Mouse (Mus musculus): Measurements from ENCODE around the gene Ush2a. TPM values are rescaled to one million over a fixed set of nuclear protein-coding genes. Genes with fewer than 3 reads are reported as not detected.

Ush2a gene
- total RNA-seq (2021) = under 1 TPM; 0.03 to 0.20 TPM
- long read RNA-seq, experiment 1 = 0 reads
- long read RNA-seq, experiment 2 = 0 reads

DNA sequence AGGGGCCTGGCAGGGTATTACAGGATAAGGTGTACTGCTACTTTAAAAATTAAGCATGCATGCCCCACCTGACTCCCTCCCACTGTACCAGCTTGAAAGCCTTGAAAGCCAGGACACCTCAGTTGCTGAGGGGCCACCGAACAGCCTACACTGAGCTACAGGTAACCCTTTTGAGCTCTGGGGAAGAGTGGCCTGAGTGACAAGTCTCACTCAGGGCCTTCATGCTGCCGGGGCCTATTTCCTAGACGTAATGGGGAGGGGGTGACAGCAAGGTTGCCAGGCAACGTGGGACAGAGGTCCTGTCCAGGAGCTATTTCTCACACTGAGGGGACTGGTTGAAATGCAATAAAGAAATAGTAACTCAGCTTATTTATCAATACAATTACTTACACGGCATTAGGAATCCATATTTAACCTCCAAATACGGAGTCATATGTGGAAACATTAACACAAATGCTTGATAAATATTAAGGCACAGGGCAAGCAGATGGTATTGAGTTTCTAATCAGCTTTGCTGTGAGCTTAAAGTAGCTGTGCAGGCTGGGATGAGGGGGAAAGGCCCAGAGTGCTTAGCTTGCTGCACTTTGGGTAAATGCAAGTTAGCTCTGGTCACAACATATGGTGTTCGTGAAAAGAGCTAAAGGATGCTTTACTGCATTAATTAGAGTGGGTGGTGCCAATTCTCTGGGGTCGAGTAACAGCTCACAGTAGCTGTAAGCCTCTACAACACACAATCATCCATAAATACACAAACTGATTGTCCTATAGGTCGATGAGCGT, at the start of gene Ush2a:
Ush2a (plus strand) TSS at position 121 of the 780 bp plus-strand sequence.
- DNase-seq = no peak

DNA sequence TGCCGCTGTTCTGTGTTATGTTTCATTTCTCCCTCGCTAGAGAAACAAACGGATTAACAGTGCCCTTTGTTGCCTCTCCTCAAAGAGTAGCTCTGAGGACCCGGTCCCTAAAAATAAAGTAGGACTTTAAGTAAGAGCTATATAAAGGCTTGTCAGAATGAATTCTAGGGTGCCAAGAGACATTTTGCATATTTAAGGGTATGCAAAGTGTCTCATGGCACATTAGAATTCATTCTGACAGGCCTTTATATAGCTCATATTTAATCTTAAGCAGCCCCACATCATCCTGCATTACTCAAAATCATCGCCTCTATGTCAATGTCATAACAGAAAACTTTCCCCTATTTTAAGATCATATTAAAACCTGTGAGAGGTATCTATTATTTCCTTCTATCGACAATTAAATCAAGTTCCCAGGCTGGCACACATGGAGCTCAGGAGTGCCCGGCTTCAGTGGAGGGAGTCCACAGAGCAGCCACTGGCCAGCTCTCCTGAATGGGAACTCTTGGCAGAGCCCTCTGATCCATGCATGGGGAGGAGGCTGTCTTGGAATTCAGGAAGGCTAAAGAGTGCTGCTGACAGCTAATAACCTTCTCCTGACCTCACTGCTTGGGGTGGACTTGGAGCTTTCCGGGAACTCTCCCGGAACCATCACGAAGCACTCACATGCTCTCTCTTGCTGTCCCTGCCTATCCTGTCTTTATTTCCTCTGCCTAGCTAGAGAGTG, 46.8 kb upstream of the Ush2a start:
- no peak for DNase-seq

DNA sequence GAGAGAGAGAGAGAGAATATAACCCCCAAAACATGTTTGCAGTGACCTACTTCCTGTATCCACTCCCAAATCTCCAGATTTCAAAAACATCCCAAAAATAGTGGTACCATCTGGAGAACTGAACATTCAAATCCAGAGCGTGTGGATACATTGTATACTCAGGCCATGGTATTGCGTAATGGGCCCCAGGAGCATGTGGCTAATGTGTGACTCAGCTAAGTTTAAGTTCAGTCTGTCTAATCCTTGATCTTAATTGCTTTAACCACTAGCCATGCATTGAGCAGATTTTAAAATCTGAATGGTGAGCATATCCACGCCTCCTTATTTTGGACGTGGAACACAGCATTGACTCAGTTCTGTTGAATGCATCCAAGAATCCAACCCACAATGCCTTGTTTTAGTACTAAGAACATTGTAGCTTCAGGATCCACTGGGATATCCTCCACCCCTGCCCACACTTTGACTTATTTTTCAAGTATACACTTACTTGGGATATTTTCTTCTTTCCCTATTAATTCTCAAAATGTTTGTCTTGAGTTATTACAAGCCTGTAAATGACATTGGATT, 40.5 kb upstream of the Ush2a start:
- no peak for DNase-seq

DNA sequence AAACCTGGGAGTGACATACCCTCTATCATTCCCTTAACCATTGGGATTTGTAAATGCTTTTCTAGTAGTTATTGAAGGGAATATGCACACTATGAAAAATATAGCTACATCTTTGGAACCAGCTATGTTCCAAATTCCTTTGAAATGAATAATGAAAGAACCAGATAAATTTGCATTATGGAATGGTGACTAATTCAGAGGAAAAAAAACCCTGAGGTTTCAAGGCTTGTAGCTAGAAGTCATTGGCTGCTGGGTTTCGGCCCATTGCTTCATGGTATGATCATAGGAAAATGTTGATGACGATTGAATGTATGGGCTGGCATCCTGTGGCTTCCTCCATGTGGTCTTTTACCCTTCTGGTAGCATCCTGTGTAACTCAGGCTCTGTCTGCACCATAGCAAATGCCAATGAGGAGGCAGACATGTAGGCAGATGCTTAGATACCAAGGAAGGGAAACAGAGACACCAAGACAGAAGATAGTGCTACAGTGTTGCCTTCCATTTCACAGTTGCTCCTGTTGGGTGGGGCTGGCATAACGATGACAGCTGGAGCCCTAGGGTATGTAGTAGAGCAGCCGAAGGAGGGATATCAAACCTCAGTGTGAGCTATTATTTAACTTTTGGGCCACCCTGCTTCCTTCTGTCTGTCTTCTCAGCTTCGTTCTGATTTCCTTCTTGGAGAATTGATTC, 28.6 kb upstream of the Ush2a start:
- no peak for DNase-seq

DNA sequence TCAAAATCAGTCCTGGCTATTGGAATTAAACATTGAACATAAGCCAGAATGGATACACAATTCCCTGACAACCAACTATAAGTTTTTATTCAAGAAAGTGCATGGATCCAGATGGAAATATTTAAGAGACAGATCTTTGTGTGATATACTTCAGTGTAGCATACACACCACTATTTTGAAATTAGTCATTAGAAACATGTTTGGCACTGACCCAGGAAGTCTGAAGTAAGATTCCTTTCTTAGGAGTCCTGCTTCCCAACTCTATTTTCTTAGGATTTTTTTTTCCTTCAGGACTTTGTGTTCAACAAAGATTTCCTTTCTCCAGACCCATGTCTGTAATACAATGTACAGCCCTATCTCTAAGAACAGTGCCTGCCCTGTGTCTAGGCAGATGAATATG, 23.2 kb upstream of the Ush2a start:
- no peak for DNase-seq

DNA sequence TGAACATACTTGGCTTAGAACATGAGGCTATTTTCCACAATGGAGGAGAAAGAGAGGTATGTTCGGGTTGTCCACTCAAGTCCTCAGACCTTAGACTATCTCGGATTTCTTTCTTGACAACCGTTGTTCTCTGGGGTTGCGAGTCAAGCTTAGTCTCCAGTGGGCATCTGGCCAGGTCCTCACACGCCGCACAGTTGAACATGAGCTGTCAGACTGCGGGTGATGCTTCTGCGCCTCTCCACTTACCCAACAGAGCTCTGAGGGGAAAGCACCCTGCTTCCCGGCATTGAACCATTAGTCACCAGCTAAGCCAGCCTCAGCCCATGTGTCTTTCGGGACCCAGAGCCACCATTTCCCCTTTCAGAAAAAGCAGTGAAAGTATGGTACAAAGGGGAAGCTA, 20.1 kb upstream of the Ush2a start:
- no peak for DNase-seq

DNA sequence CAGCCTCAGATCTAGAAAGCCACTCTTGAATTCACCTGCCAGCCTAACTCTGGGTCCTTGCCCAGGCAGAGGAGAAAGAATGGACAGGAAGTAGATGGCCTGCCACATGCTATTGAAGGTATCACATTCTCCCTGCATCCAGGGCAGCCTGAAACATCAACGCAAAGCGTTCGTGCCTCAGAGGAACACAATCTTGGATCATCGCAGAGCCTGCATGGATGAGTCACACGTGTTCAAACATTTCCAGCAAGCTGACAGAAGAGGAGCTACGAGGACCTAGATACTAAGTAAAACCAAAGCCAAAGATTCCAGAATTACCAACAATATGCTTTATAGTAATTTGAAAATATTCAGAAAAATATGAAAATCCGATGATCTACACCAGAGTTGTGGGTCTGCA, 4.3 kb upstream of the Ush2a start:
- DNase-seq = no peak

DNA sequence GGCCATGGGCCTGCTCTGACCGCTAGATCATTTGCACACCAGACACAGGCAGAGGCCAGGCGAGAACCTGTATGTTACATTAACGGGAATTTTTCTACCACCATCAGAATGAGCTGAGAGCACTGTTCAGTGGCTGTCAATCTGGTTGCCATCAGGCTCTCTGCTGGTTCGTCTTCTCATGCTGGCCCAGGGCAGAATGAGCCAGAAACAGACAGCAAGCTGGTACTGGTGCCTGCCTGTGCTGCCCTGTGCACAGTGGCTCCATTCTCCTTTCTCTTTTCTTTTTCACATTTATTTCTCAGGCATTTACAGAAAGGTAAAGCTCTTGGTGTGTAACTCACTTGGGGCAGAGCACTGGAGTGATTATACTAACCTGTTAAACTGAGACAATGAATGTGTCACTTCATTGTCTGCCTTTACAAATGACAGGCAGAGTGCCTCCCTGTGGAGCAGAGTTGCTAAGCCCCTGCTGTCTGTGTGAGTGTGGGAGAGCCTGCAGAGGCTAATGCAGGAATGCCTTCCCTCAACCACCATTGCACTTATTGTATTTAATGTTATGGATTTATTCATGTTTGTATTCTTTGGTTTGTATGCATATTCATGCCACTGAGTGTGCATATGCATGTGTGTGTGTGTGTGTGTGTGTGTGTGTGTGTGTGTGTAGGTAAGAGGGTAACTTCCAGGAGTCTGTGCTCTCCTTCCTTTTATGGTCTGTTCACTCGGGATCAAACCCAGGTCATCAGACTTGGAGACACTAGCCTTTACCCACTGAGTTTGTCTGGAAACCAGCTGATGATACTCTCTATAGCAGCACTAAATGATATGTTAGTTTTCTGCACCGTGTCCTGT, 1.3 kb upstream of the Ush2a start:
- no peak for DNase-seq

DNA sequence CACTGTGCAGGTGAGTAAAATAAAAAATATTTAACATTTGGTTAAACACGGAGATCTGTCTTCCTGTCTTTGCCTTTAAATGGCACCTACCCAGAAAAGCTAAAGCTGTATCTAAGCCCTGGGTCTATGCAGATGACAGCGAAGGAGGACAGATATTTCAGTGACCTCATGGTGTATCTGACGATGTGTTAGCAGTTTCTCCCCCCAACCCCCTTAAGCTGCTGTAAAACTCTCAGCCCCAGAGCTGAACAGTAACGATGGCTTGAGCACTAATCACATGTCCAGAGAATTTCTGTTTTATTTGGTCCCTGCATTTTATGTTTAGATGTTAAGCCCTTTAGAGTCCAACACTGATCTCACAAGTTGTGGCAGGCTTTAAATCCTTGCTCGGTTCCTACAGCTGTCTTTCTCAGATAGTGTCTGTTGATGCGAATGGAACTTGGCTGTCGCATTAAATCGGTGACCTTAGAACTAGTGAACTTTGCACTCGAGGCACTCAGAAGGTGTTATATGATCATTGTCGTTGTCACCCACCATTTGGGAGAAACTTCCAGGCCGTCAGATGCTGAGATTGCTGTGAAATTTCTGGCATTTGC, 5.4 kb downstream of the Ush2a start:
- DNase-seq = no peak

DNA sequence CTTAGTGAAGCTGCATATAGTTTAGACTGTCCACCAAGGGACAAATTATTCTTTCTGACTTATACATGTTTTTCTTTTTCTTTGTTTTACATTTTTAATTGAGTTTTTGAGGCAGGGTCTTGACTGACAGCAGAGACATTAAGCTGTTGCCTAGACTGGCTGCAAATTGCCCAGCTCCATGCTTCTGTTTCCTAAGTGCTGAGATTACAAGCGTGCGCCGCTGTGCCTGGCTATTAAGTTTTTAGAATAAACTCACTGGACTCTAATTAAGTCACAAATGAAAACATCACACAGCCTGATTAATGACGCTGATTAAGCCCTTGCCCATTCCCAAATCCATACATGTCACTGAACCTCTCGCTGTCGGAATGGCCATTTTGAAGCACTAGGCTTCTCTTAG, 7.2 kb downstream of the Ush2a start:
- no peak for DNase-seq

DNA sequence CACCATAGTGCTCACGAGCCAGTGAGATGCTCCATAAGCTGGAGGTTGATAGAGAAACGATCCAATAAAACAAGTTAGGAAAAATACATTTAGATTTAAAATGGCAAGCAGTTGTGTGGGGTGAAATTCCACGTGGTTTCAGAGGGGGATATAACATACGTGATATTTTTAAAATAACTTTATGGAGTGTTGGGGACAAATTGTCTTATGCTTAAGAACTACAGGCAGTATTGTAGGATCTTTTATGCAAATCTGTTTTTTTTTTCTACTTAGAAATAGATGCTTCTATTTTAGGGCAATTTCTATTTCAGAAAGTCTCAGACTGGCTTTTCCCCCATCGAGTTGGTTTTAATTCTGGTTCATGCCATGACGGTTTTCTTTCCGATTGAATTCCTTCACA, 51.5 kb downstream of the Ush2a start:
- DNase-seq = no peak

DNA sequence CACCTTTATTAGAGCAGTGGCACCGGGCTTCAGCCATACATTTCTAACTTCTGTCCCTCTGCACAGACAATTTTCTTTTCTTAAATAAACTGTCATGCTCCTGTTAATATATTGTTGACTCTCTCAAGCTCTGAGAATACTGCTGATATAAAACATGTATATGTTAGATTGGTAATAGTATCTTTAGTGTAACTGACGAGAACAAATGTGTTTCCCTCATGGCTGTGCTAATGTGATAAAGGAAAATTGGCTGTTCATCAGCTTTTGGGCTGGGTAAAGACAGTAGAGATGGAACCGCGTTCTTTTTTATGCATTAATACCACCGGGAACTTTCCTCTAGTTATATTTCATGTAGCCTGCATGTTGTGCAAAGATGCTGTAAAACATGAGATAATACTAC, 54.8 kb downstream of the Ush2a start:
- DNase-seq = no peak

DNA sequence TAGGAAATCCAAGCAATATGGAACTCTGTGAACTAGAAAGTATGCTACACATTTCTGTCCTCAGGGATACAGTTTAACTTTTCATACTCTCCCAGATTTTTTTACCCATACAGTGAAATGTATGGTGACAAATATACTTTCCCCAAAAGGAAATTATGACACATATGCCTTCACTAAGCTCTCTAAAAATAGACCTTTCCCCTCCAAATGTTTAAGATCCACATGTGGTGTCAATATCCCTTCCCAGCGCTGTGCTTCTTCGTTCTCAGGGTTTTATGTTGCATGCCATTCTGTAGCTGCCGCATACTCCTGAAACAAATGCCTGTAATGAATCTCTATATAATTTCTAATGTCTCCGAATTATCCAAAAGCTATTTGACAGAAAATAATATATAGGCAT, 58.4 kb downstream of the Ush2a start:
- no peak for DNase-seq

DNA sequence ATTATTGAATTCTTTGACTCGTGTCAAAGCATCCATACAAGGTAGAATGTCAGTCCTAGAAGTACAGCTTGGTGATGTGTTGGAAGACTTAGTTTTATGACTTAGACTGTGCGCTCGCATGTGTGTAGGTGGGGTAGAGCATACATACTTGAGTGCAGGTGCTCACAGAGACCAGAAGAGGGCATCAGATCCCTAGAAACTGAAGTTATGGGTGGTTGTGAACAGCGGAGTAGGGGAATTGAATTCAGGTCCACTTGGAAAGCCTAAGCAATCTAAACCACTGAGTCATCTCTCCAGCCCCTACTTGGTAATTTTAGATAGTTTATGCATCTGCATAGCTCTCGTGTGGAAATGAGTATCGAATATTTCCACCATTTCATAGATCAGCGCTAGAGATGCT, 59.7 kb downstream of the Ush2a start:
- DNase-seq = no peak

DNA sequence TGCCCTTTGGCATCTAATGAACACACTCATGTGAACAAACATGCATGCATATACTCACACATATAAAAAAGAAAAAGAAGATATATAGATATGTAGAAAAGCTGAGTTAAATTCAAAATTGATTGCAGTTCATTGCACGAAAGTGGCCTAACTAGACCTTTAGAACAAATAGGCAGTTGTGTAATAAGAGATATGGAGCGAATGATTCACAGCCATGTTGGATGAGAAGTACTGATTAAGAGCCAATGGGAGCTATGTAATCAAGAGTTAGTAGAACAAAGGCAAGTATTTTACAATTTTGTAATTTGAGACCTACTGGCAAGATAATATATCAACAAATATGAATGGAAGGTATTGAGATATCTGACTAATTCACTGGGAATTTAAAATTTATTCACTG, 68.6 kb downstream of the Ush2a start:
- no peak for DNase-seq

DNA sequence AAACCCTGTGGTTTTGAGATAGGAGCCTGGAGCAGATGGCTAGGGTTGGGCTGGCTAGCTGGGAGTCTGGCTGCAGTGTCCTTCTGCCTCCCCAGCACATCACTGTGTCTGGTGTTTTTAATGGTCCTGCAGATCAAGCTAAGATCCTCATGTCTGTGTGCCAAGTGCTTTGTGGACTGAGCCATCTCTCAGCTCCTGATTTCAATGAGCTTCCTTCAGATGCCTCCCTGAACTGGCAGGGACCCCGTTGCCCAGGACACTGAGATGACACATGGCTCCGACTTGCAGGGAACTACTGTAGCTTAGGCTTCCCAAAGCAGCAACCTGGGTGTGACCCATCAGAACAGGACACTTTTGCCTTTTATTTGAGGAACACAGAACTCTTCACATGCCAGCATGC, 72.1 kb downstream of the Ush2a start:
- DNase-seq = no peak

DNA sequence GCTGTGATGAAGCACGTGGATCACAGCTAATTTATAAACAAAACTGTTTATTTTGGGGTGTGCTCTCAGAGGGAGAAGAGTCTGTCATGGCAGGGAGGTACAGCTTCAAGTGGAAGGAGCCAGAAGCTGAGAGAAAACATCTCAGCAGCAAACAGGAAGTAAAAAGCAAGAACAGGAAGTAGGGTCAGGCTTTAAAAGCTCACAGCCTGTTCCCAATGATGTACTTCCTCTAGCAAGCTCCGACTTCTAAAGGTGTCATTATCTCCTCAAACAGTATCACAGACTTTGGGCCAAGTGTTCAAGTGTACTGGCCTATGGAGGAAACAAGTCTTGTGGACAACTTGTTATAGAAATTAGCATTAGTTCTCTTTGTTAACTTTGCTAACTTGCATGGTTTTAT, 85.9 kb downstream of the Ush2a start:
- DNase-seq = no peak

DNA sequence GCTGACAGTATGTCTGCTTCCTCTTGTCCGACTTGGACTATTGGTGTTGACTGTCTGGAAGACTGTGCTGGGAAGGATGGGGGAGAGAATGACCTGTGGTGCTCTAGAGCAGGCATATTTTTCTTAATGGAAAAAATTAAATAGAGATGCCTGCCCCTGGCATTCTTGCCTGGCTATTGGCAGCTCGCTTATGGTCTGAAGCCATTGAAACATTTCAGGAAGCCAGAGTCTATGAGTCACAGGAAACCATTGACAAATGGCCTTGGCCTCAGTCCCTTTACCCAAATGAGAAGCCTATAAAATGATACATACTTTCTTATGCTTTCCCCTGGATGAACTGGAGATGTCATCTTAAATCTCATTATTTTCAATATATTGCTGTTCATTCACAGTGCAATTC, 92.9 kb downstream of the Ush2a start:
- no peak for DNase-seq

DNA sequence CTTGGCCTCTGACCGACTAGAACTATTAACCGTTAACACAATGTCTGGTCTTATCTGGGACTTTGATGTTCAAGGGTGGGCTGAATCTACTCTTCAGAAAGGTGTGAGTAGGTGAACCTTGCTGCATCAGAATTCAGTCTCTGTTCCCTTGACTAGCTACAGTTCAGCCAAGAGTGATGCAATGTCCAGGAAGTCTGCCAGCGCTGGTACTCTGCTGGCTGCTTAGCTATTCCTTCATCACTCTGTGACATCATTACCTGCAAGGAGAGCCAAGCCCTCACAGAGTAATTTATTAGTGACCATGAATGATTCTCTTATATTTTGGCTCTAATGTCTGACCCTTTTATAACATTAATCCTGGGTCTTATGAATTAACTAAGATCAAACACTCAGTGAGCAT, 101.7 kb downstream of the Ush2a start:
- DNase-seq = peak; percentile 19 to 38

DNA sequence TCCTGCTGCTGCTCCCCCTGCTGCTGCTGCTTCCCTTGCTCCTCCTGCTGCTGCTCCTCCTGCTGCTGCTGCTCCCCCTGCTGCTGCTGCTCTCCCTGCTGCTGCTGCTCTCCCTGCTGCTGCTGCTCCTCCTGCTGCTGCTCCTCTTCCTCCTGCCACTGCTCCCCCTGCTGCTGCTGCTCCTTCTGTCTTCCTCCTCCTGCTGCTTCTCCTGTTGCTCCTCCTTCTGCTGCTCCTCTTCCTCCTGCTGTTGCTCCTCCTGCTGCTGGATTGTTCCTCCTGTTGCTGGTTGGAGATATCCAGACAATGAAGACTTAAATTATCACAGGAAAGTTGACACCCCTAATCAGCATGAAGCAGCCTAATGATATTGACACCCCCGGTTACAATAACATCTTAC, 123.4 kb downstream of the Ush2a start:
- no peak for DNase-seq

DNA sequence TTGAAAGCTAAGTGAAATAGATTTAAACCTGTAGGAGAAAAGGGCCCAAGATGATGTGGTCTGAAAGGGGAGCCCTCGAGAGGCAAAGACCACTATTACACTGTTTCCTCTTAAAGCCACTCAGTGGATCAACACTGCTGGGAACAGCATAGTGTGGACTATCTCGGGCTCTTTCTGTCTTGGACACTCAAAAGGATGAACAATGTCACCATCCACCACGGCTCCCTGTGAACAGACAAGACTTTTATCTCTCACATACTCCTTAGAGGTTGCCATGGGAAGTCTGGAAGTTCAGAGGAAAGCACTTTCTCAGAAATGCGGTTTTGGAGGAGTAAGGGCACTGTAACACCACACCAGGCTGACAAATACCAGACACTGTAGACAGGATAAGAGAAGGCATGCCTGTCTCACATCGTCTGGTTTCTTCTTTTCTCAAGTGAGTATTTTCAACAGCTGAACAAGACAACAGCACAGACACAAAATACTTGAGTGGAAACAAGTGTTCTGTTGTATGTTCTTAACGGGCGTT, 124.0 kb downstream of the Ush2a start:
- no peak for DNase-seq
